Mouse (Mus musculus): Measurements from ENCODE around the gene Lce1m. TPM values are rescaled to one million over a fixed set of nuclear protein-coding genes. Genes with fewer than 3 reads are reported as not detected.

Gene Lce1m
- polyA plus RNA-seq, 1 experiment from 2014 or later, result 0.15 TPM

DNA sequence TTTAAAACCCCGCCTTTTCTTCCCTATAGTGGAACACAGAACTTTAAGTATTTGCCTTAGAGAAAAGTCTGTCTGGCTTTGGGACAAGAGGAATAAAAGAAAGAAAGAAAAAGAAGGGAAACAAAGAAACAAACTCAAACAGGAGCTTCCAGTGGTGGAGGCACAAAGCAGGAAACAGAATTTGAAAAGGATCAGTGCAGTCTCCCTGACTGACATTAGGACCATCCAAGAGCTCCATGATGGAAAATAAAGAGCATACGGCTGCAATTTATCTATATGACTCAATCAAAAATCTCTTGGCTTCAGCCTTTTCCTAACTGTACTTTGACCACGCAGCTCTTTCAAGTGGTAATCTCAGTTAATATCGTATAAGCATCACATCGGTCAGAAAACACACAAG lies 4.0 kb downstream of the Lce1m start:
- Histone ChIP-seq H3K9me3 (replicated peaks; ENCODE audit: control insufficient read depth, low read length) (no peaks in the 10 kb centered on the region), H3K4me1 (ENCODE audit: control insufficient read depth, insufficient read depth, low read length) (no peaks in the 10 kb centered on the region), H3K4me2 (ENCODE audit: low read depth, low read length) (peak overlapping the region; percentile 82), H3K9ac (ENCODE audit: low read length) (peak overlapping the region; percentile 63), H3K27ac (ENCODE audit: low read length) (no peak overlapping the region), H3K27me3 (ENCODE audit: control insufficient read depth, insufficient read depth, low read length) (no peaks in the 10 kb centered on the region), H3K4me3 (replicated peaks; ENCODE audit: low read length) (peak overlapping the region; percentile 49), H3K36me3 (ENCODE audit: control insufficient read depth, insufficient read depth, low read length) (no peaks in the 10 kb centered on the region)
- no peak for ATAC-seq (ENCODE audit: insufficient read depth, low FRiP score)
- WGBS, result 26% methylated on average over 5 of the region's 5 CpGs

GRCm38 (mm10) chr3:93014378-93014801 lies 4.5 kb downstream of the Lce1m start:
- Histone ChIP-seq H3K4me3 (replicated peaks; ENCODE audit: low read length) (peak overlapping the region; percentile 49), H3K9ac (ENCODE audit: low read length) (peak overlapping the region; percentile 63), H3K4me1 (ENCODE audit: control insufficient read depth, insufficient read depth, low read length) (no peaks in the 10 kb centered on the region), H3K9me3 (replicated peaks; ENCODE audit: control insufficient read depth, low read length) (no peaks in the 10 kb centered on the region), H3K4me2 (ENCODE audit: low read depth, low read length) (peak overlapping the region; percentile 82), H3K36me3 (ENCODE audit: control insufficient read depth, insufficient read depth, low read length) (no peaks in the 10 kb centered on the region), H3K27me3 (ENCODE audit: control insufficient read depth, insufficient read depth, low read length) (no peaks in the 10 kb centered on the region), H3K27ac (ENCODE audit: low read length) (no peak overlapping the region)
- WGBS, result under 1% methylated on average over 24 of the region's 24 CpGs
- peak; percentile 47; the same call in 1 of the 2 replicates for ATAC-seq (ENCODE audit: insufficient read depth, low FRiP score)

DNA sequence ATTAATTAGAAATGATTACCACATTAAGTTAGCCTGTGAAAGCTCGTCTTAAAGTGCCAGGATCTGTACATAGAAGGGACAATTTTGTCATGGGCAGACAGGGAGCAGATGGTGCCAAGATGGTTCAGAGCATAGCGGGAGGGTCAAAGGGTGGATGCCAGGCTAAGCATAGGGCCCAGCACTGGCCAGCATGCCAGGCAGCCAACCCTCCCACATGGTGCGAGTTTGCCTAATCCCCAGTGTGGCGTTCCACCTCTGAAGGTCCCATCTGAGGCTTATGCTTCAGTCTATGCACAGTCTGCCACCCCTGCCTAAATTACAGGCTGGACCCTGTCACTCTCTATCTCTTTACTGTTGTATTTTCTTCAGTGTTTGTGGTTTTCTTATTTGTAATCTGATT lies 16.0 kb downstream of the Lce1m start:
- Histone ChIP-seq H3K27me3 (ENCODE audit: control insufficient read depth, insufficient read depth, low read length) (no peaks in the 10 kb centered on the region), H3K9ac (ENCODE audit: low read length) (no peak overlapping the region), H3K4me2 (ENCODE audit: low read depth, low read length) (no peak overlapping the region), H3K9me3 (replicated peaks; ENCODE audit: control insufficient read depth, low read length) (no peaks in the 10 kb centered on the region), H3K4me1 (ENCODE audit: control insufficient read depth, insufficient read depth, low read length) (no peaks in the 10 kb centered on the region), H3K4me3 (replicated peaks; ENCODE audit: low read length) (no peak overlapping the region), H3K27ac (ENCODE audit: low read length) (no peak overlapping the region), H3K36me3 (ENCODE audit: control insufficient read depth, insufficient read depth, low read length) (no peaks in the 10 kb centered on the region)
- ATAC-seq (ENCODE audit: insufficient read depth, low FRiP score), result no peak
- WGBS, result 73% methylated on average over 4 of the region's 4 CpGs

GRCm38 (mm10) chr3:93000621-93001020 lies 18.2 kb downstream of the Lce1m start:
- H3K4me3 ChIP-seq (replicated peaks; ENCODE audit: low read length), result no peak overlapping the region
- H3K36me3 ChIP-seq (ENCODE audit: control insufficient read depth, insufficient read depth, low read length), result no peaks in the 10 kb centered on the region
- no peak for ATAC-seq (ENCODE audit: insufficient read depth, low FRiP score)
- no peak overlapping the region for H3K9ac ChIP-seq (ENCODE audit: low read length)
- H3K27me3 ChIP-seq (ENCODE audit: control insufficient read depth, insufficient read depth, low read length), result no peaks in the 10 kb centered on the region
- no peaks in the 10 kb centered on the region for H3K9me3 ChIP-seq (replicated peaks; ENCODE audit: control insufficient read depth, low read length)
- H3K4me2 ChIP-seq (ENCODE audit: low read depth, low read length), result no peak overlapping the region
- H3K4me1 ChIP-seq (ENCODE audit: control insufficient read depth, insufficient read depth, low read length), result no peaks in the 10 kb centered on the region
- H3K27ac ChIP-seq (ENCODE audit: low read length), result no peak overlapping the region
- 66% methylated on average over 3 of the region's 3 CpGs for WGBS

GRCm38 (mm10) chr3:92998691-92999090 lies 20.2 kb downstream of the Lce1m start:
- H3K27me3 ChIP-seq (ENCODE audit: control insufficient read depth, insufficient read depth, low read length), result no peaks in the 10 kb centered on the region
- ATAC-seq (ENCODE audit: insufficient read depth, low FRiP score), result peak; percentile 73; the same call in 1 of the 2 replicates
- no peaks in the 10 kb centered on the region for H3K9me3 ChIP-seq (replicated peaks; ENCODE audit: control insufficient read depth, low read length)
- no peak overlapping the region for H3K27ac ChIP-seq (ENCODE audit: low read length)
- H3K9ac ChIP-seq (ENCODE audit: low read length), result no peak overlapping the region
- no peaks in the 10 kb centered on the region for H3K36me3 ChIP-seq (ENCODE audit: control insufficient read depth, insufficient read depth, low read length)
- 3% methylated on average over 7 of the region's 7 CpGs for WGBS
- H3K4me2 ChIP-seq (ENCODE audit: low read depth, low read length), result no peak overlapping the region
- H3K4me1 ChIP-seq (ENCODE audit: control insufficient read depth, insufficient read depth, low read length), result no peaks in the 10 kb centered on the region
- no peak overlapping the region for H3K4me3 ChIP-seq (replicated peaks; ENCODE audit: low read length)

DNA sequence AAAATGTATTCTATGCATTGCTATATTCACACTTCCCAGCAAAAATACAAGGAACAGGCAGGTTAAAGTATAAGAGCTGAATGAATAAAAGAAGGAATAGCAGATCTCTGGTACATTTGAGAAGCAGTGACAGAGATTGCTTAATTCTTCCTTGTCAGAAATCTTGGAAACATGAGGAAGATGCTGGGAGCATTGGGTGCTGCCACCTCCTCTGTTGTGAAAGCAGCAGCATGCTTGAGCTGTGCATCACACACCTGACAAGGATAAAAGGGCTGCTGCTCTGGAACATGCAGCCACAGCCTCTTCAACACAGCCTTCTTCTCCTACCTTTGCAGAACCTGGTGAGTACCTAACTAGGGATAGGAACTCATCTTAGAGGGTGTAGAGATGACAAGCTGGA lies 26.9 kb downstream of the Lce1m start, which contains the start of gene Lce3f:
Gene Lce3f (plus strand): TSS at position 301 of the 400 bp plus-strand sequence.
- no peak for ATAC-seq (ENCODE audit: insufficient read depth, low FRiP score)
- H3K4me1 ChIP-seq (ENCODE audit: control insufficient read depth, insufficient read depth, low read length), result no peaks in the 10 kb centered on the region
- H3K4me2 ChIP-seq (ENCODE audit: low read depth, low read length), result no peak within 1 kb of the TSS
- H3K9me3 ChIP-seq (replicated peaks; ENCODE audit: control insufficient read depth, low read length), result no peaks in the 10 kb centered on the region
- no peaks in the 10 kb centered on the region for H3K27me3 ChIP-seq (ENCODE audit: control insufficient read depth, insufficient read depth, low read length)
- H3K9ac ChIP-seq (ENCODE audit: low read length), result no peak within 1 kb of the TSS
- no peaks in the 10 kb centered on the region for H3K36me3 ChIP-seq (ENCODE audit: control insufficient read depth, insufficient read depth, low read length)
- no peak within 1 kb of the TSS for H3K4me3 ChIP-seq (replicated peaks; ENCODE audit: low read length)
- H3K27ac ChIP-seq (ENCODE audit: low read length), result no peak within 1 kb of the TSS

DNA sequence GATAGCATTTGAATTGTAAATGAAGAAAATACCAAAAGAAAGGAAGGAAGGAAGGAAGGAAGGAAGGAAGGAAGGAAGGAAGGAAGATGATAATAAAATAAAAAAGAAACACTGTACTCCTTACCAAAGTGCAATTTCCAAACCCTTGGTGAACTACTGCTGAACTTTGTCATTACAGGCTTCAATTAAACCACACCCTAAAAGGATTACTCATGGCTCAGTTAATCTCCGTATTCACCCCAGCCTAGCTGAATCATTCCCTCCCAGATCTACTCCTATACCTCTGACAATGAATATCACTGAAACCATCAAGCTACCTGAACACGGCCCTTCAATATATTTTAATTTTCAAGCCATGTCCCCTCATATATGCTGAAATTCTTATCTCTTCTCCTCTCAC lies 40.4 kb downstream of the Lce1m start:
- H3K27me3 ChIP-seq (ENCODE audit: control insufficient read depth, insufficient read depth, low read length), result no peaks in the 10 kb centered on the region
- ATAC-seq (ENCODE audit: insufficient read depth, low FRiP score), result no peak
- H3K9ac ChIP-seq (ENCODE audit: low read length), result no peak overlapping the region
- no peaks in the 10 kb centered on the region for H3K4me1 ChIP-seq (ENCODE audit: control insufficient read depth, insufficient read depth, low read length)
- H3K27ac ChIP-seq (ENCODE audit: low read length), result no peak overlapping the region
- no peaks in the 10 kb centered on the region for H3K36me3 ChIP-seq (ENCODE audit: control insufficient read depth, insufficient read depth, low read length)
- WGBS, result 69% methylated on average over 2 of the region's 2 CpGs
- H3K4me2 ChIP-seq (ENCODE audit: low read depth, low read length), result no peak overlapping the region
- H3K9me3 ChIP-seq (replicated peaks; ENCODE audit: control insufficient read depth, low read length), result no peaks in the 10 kb centered on the region
- no peak overlapping the region for H3K4me3 ChIP-seq (replicated peaks; ENCODE audit: low read length)

Other genes starting within 250 kb of the Lce1m start
- gene Lce1i, start 240.2 kb downstream of the Lce1m start, polyA plus RNA-seq (2015; fragmentation: Nextera tagmentation; extraction: Ambion mirVana), result 0.32 TPM in 1 of 2 replicates, not detected in the other
- not detected in 2 replicates for gene Lce1j, start 228.5 kb downstream of the Lce1m start, polyA plus RNA-seq (2015; fragmentation: Nextera tagmentation; extraction: Ambion mirVana)
- not detected in 2 replicates for gene Lce1k, start 211.2 kb downstream of the Lce1m start, polyA plus RNA-seq (2015; fragmentation: Nextera tagmentation; extraction: Ambion mirVana)
- gene Kprp, start 191.8 kb downstream of the Lce1m start, polyA plus RNA-seq (2015; fragmentation: Nextera tagmentation; extraction: Ambion mirVana), result 0.84 and 1.4 TPM in 2 replicates
- gene Lce1l, start 167.8 kb downstream of the Lce1m start, polyA plus RNA-seq (2015; fragmentation: Nextera tagmentation; extraction: Ambion mirVana), result not detected in 2 replicates
- not detected in 2 replicates for gene 2310050C09Rik, start 148.8 kb downstream of the Lce1m start, polyA plus RNA-seq (2015; fragmentation: Nextera tagmentation; extraction: Ambion mirVana)
- 7.5 and 10.8 TPM in 2 replicates for gene Lce3a, start 92.8 kb downstream of the Lce1m start, polyA plus RNA-seq (2015; fragmentation: Nextera tagmentation; extraction: Ambion mirVana)
- 1.7 and 2.1 TPM in 2 replicates for gene Lce3b, start 86.1 kb downstream of the Lce1m start, polyA plus RNA-seq (2015; fragmentation: Nextera tagmentation; extraction: Ambion mirVana)
- gene Lce3c, start 74.6 kb downstream of the Lce1m start, polyA plus RNA-seq (2015; fragmentation: Nextera tagmentation; extraction: Ambion mirVana), result 3.7 and 4.0 TPM in 2 replicates
- gene Lce3d, start 61.7 kb downstream of the Lce1m start, polyA plus RNA-seq (2015; fragmentation: Nextera tagmentation; extraction: Ambion mirVana), result not detected in 2 replicates
- 5.9 TPM in 2 replicates for gene Lce3e, start 52.0 kb downstream of the Lce1m start, polyA plus RNA-seq (2015; fragmentation: Nextera tagmentation; extraction: Ambion mirVana)
- gene Lce3f, start 26.8 kb downstream of the Lce1m start, polyA plus RNA-seq (2015; fragmentation: Nextera tagmentation; extraction: Ambion mirVana), result 25.6 and 36.2 TPM in 2 replicates
- 83.5 and 173 TPM in 2 replicates for gene Crct1, start 3.4 kb downstream of the Lce1m start, polyA plus RNA-seq (2015; fragmentation: Nextera tagmentation; extraction: Ambion mirVana)
- not detected in 2 replicates for gene Gm4858, start 49.8 kb upstream of the Lce1m start, polyA plus RNA-seq (2015; fragmentation: Nextera tagmentation; extraction: Ambion mirVana)
- gene Crnn, start 125.7 kb upstream of the Lce1m start, polyA plus RNA-seq (2015; fragmentation: Nextera tagmentation; extraction: Ambion mirVana), result 1.6 and 2.4 TPM in 2 replicates
- not detected in 2 replicates for gene Flg2, start 178.2 kb upstream of the Lce1m start, polyA plus RNA-seq (2015; fragmentation: Nextera tagmentation; extraction: Ambion mirVana)